Comparison of ENCODE assay signal across 35 mouse cellular contexts in genomic region chr4:133268931-133269330, GRCm38 (mm10). TPM values are rescaled to one million over a fixed set of nuclear protein-coding genes. Genes with fewer than 3 reads are reported as not detected.
"Had no signal": no experiment of that assay in that cellular context is flagged by ENCODE, and none has a peak within 500 bp of the region (broad histone marks: within the 10 kb centered on the region; RNA-seq: fewer than 3 reads in every experiment).

No protein-coding gene starts in this region.

- H3K27me3 ChIP-seq: limb, embryonic 12.5 days; limb, embryonic 13.5 days; limb, embryonic 15.5 days; liver, embryonic 12.5 days; liver, embryonic 13.5 days; liver, embryonic 15.5 days; lung, embryonic 15.5 days; megakaryocyte, embryonic 14.5 days; midbrain, embryonic 12.5 days; midbrain, embryonic 13.5 days; midbrain, embryonic 15.5 days; neural tube, embryonic 12.5 days; neural tube, embryonic 13.5 days had no signal

- H3K4me3 ChIP-seq: limb, embryonic 10.5 days; limb, embryonic 12.5 days; limb, embryonic 13.5 days; limb, embryonic 15.5 days; liver, embryonic 12.5 days; liver, embryonic 13.5 days; liver, embryonic 15.5 days; lung, embryonic 15.5 days; megakaryocyte, embryonic 14.5 days; midbrain, embryonic 10.5 days; midbrain, embryonic 12.5 days; midbrain, embryonic 13.5 days; midbrain, embryonic 15.5 days; myocyte; neural tube, embryonic 12.5 days; neural tube, embryonic 13.5 days had no signal

- H3K9ac ChIP-seq: limb, embryonic 12.5 days; limb, embryonic 13.5 days; limb, embryonic 15.5 days; liver, embryonic 12.5 days; liver, embryonic 13.5 days; liver, embryonic 14.5 days; liver, embryonic 15.5 days; liver, postnatal 0 days; lung, embryonic 14.5 days; lung, embryonic 15.5 days; midbrain, embryonic 12.5 days; midbrain, embryonic 13.5 days; midbrain, embryonic 15.5 days; neural tube, embryonic 12.5 days; neural tube, embryonic 13.5 days had no signal

- H3K4me1 ChIP-seq: limb, embryonic 10.5 days; limb, embryonic 12.5 days; limb, embryonic 15.5 days; liver, embryonic 12.5 days; lung, embryonic 15.5 days; midbrain, embryonic 10.5 days; midbrain, embryonic 12.5 days; midbrain, embryonic 13.5 days; midbrain, embryonic 15.5 days; neural tube, embryonic 12.5 days; neural tube, embryonic 13.5 days had no signal

- DNase-seq: left cerebral cortex, postnatal 4 days; liver; liver, embryonic 13.5 days; liver, postnatal 0 days; lung, adult 2 months; lung, embryonic 14.5 days; lung, postnatal 10 days; lung, postnatal 14 days; lung, postnatal 4 days; midbrain, embryonic 14.5 days had no signal

- H3K27ac ChIP-seq: limb, embryonic 10.5 days; limb, embryonic 12.5 days; limb, embryonic 13.5 days; limb, embryonic 15.5 days; liver, embryonic 12.5 days; liver, embryonic 14.5 days; liver, embryonic 15.5 days; lung, embryonic 15.5 days; macrophage; midbrain, embryonic 10.5 days; midbrain, embryonic 12.5 days; midbrain, embryonic 13.5 days; midbrain, embryonic 15.5 days; neural tube, embryonic 12.5 days; neural tube, embryonic 13.5 days had no signal

RNA-seq across cellular contexts. Expression of gene Sytl1, which starts 6.0 kb away (rescaled TPM):
- polyA plus RNA-seq: macrophage had no signal

RNA-seq across cellular contexts. Expression of gene Gpr3, which starts 56.6 kb away (rescaled TPM):
- total RNA-seq: liver, adult 2 months; megakaryocyte, adult 5-6 weeks; megakaryocyte-erythroid progenitor cell, adult 5-6 weeks; monocyte, adult 5-6 weeks had no signal
- polyA plus RNA-seq: limb, embryonic 15.5 days; liver, adult 2 months; liver, embryonic 11.5 days; liver, embryonic 12.5 days; liver, embryonic 13.5 days; liver, embryonic 14.5 days; liver, embryonic 15.5 days; liver, embryonic 16.5 days; liver, postnatal 0 days; lung, embryonic 14.5 days; lung, postnatal 0 days; macrophage had no signal

RNA-seq across cellular contexts. Expression of gene Cd164l2, which starts 57.0 kb away (rescaled TPM):
- total RNA-seq: liver, adult 2 months; megakaryocyte progenitor cell, adult 5-6 weeks; megakaryocyte, adult 5-6 weeks; megakaryocyte-erythroid progenitor cell, adult 5-6 weeks; monocyte, adult 5-6 weeks had no signal
- polyA plus RNA-seq: liver, adult 2 months; liver, embryonic 15.5 days; macrophage had no signal
